Mouse (Mus musculus): ENCODE measurements around the gene Fastkd1.

DNA sequence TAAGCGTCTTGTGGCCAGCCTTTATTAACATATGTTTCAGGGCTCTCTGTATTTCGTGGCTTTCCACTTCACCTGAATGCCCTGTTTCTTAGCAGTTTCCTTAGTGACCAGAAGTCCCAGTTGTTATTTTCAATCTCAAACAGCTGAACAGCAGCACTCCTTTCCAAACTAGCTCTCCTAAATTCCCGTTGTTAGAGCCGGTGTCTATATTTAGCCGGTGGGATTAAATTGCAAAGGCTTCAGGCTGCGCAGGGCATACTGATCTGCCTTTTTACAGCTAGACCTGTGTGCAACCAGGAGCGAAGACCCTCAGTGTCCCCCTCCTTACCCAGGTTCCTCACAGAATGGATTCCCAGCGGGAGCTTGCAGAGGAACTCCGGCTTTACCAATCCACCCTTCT lies 43.5 kb downstream of the Fastkd1 start, which contains the start of gene Klhl41:
- TF ChIP-seq CTCF (IDR thresholded peaks at IDR 0.05; ENCODE audit: low read depth) (no peak), EP300 (IDR thresholded peaks at IDR 0.05; ENCODE audit: low read depth) (no peak)

All from heart, postnatal 0 days (tissue).